Mouse (Mus musculus) CH12.LX (cell line): ENCODE measurements around the gene Ccdc88c. TPM values are rescaled to one million over a fixed set of nuclear protein-coding genes. Genes with fewer than 3 reads are reported as not detected.
A peak's percentile ranks its signal among the peaks of the same experiment; 100 is the strongest.

Experiments
- DNase-seq: peaks from one replicate; pipeline ENCODE4 v3.0.0-alpha.2; 2013; ENCODE audit errors: extremely low read depth
- H3K27ac ChIP-seq: 2 replicates; pipeline ENCODE4 v1.5.1; 2012; ENCODE audit warnings: low read depth, mild to moderate bottlenecking, control low read depth, moderate library complexity; ENCODE audit not compliant: insufficient read depth
- H3K27me3 ChIP-seq: replicated peaks from 2 replicates; pipeline ENCODE3; 2012; ENCODE audit warnings: inconsistent platforms
- H3K36me3 ChIP-seq, 2 experiments: replicated peaks in 1 of 2; 2 replicates each; pipeline versions ENCODE3 to v1.6.1; 2012; ENCODE audit warnings: inconsistent platforms in 1 of 2, low read length in 1 of 2, mild to moderate bottlenecking in 1 of 2, mixed read lengths in 1 of 2, moderate library complexity in 1 of 2; ENCODE audit not compliant: control insufficient read depth in 1 of 2, insufficient read depth in 1 of 2
- H3K4me1 ChIP-seq, 2 experiments: 2 replicates each; pipeline ENCODE4 v1.6.1; 2012; ENCODE audit warnings: inconsistent platforms in 1 of 2, moderate library complexity in 1 of 2; ENCODE audit not compliant: insufficient read depth in 2 of 2, control insufficient read depth in 1 of 2
- H3K4me2 ChIP-seq: 2 replicates; pipeline ENCODE4 v1.6.1; 2012; ENCODE audit warnings: low read depth, mild to moderate bottlenecking, control low read depth; ENCODE audit not compliant: poor library complexity, insufficient read depth, severe bottlenecking
- H3K4me3 ChIP-seq, 3 experiments: fragments of 150-350 bp in 1 of 3; sonication (generic) in 1 of 3; replicated peaks in 1 of 3; 2 replicates each; pipeline versions ENCODE3 to v1.5.1; 2011 to 2012; ENCODE audit warnings: low read depth in 2 of 3, low read length in 2 of 3, mild to moderate bottlenecking in 2 of 3, moderate library complexity in 2 of 3, control low read depth in 1 of 3, improper control_type of control experiment in 1 of 3, inconsistent platforms in 1 of 3, mixed read lengths in 1 of 3; ENCODE audit not compliant: poor library complexity in 1 of 3
- H3K79me2 ChIP-seq: replicated peaks from 2 replicates; pipeline ENCODE4 v1.6.1; 2012; ENCODE audit warnings: mild to moderate bottlenecking, moderate library complexity; ENCODE audit not compliant: control insufficient read depth, poor library complexity, insufficient read depth, severe bottlenecking; ENCODE audit errors: extremely low read depth
- H3K9ac ChIP-seq: 2 replicates; pipeline ENCODE4 v1.6.1; 2012; ENCODE audit warnings: low read depth, mild to moderate bottlenecking, control low read depth, moderate library complexity; ENCODE audit not compliant: insufficient read depth
- H3K9me3 ChIP-seq: replicated peaks from 2 replicates; pipeline ENCODE3; 2012; ENCODE audit warnings: low read length, inconsistent platforms, mixed read lengths
- BHLHE40 ChIP-seq: IDR thresholded peaks from 2 replicates; pipeline ENCODE4 v1.6.1; 2011; ENCODE audit warnings: mild to moderate bottlenecking, low read depth, low read length, improper control_type of control experiment
- CHD1 ChIP-seq: IDR thresholded peaks from 2 replicates; pipeline ENCODE4 v1.6.1; 2012; ENCODE audit warnings: low read depth, low read length, improper control_type of control experiment, inconsistent platforms
- CTCF ChIP-seq, 2 experiments: IDR thresholded peaks in 1 of 2; conservative IDR thresholded peaks in 1 of 2; 2 replicates each; pipeline ENCODE4 v1.5.1; 2011 to 2012; ENCODE audit warnings: low read depth in 2 of 2, low read length in 2 of 2, improper control_type of control experiment in 1 of 2, inconsistent platforms in 1 of 2, mild to moderate bottlenecking in 1 of 2, moderate library complexity in 1 of 2
- E2F4 ChIP-seq: IDR thresholded peaks from 2 replicates; pipeline ENCODE4 v1.6.1; 2011; ENCODE audit warnings: low read depth, low read length, improper control_type of control experiment; ENCODE audit not compliant: insufficient replicate concordance
- EP300 ChIP-seq: IDR thresholded peaks from 2 replicates; pipeline ENCODE4 v1.6.1; 2011; ENCODE audit warnings: low read length, improper control_type of control experiment
- ETS1 ChIP-seq: conservative IDR thresholded peaks from 2 replicates; pipeline ENCODE4 v1.6.1; 2012; ENCODE audit warnings: low read depth, mild to moderate bottlenecking, inconsistent platforms, low read length, improper control_type of control experiment, moderate library complexity
- GABPA ChIP-seq: IDR thresholded peaks from 2 replicates; pipeline ENCODE4 v1.6.1; 2012; ENCODE audit warnings: low read depth, low read length, improper control_type of control experiment, inconsistent platforms; ENCODE audit not compliant: insufficient replicate concordance
- IRF4 ChIP-seq: IDR thresholded peaks from 2 replicates; pipeline ENCODE4 v1.6.1; 2014; ENCODE audit warnings: low read depth, mild to moderate bottlenecking, inconsistent platforms, low read length, improper control_type of control experiment
- JUND ChIP-seq: conservative IDR thresholded peaks from 2 replicates; pipeline ENCODE4 v1.6.1; 2011; ENCODE audit warnings: low read depth, low read length, improper control_type of control experiment
- KAT2A ChIP-seq: IDR thresholded peaks from 2 replicates; pipeline ENCODE4 v1.6.1; 2012; ENCODE audit warnings: low read length, improper control_type of control experiment, inconsistent platforms; ENCODE audit not compliant: insufficient replicate concordance
- MAFK ChIP-seq: IDR thresholded peaks from 2 replicates; pipeline ENCODE4 v1.6.1; 2011; ENCODE audit warnings: low read length, improper control_type of control experiment; ENCODE audit not compliant: insufficient replicate concordance
- MAX ChIP-seq: IDR thresholded peaks from 2 replicates; pipeline ENCODE4 v1.6.1; 2011; ENCODE audit warnings: low read length, improper control_type of control experiment
- MAZ ChIP-seq: IDR thresholded peaks from 2 replicates; pipeline ENCODE4 v1.6.1; 2012; ENCODE audit warnings: low read depth, mild to moderate bottlenecking, inconsistent platforms, low read length, improper control_type of control experiment, moderate library complexity
- MEF2A ChIP-seq: IDR thresholded peaks from 2 replicates; pipeline ENCODE4 v1.6.1; 2014; ENCODE audit warnings: low read depth, mild to moderate bottlenecking, inconsistent platforms, low read length, improper control_type of control experiment, borderline replicate concordance
- PAX5 ChIP-seq: IDR thresholded peaks from 2 replicates; pipeline ENCODE4 v1.6.1; 2012; ENCODE audit warnings: low read length, inconsistent platforms, mixed read lengths
- POLR2AphosphoS2 ChIP-seq: IDR thresholded peaks from 2 replicates; pipeline ENCODE4 v1.6.1; 2011; ENCODE audit warnings: low read depth, low read length, improper control_type of control experiment
- RCOR1 ChIP-seq: conservative IDR thresholded peaks from 2 replicates; pipeline ENCODE4 v1.6.1; 2012; ENCODE audit warnings: low read depth, mild to moderate bottlenecking, inconsistent platforms, low read length, improper control_type of control experiment
- TCF12 ChIP-seq: IDR thresholded peaks from 2 replicates; pipeline ENCODE4 v1.6.1; 2014; ENCODE audit warnings: low read depth, mild to moderate bottlenecking, inconsistent platforms, low read length, improper control_type of control experiment
- USF2 ChIP-seq: conservative IDR thresholded peaks from 2 replicates; pipeline ENCODE4 v1.6.1; 2011; ENCODE audit warnings: low read depth, low read length, improper control_type of control experiment
- dilution Hi-C: fragments of 300-500 bp; cut with MboI; formaldehyde crosslinking; loops from 2 replicates; pipeline ENCODE4 v1.14.3; 2020; ENCODE audit warnings: low sequenced_read_pairs; ENCODE audit not compliant: extremely low pct_unique_long_range_greater_than_20kb, extremely low pct_ligation_motif_present
- in situ Hi-C: fragments of 300-500 bp; cut with MboI; formaldehyde crosslinking; loops from 3 replicates; pipeline ENCODE4 v1.14.3; 2019; ENCODE audit warnings: low sequenced_read_pairs, low pct_ligation_motif_present, low pct_unique_long_range_greater_than_20kb, mixed read lengths
- polyA plus RNA-seq: library from polyadenylated mRNA; unstranded; fragments of >175 nt; gene quantifications from 2 replicates; pipeline ENCODE4 v1.2.1, GENCODE M21; 2012; ENCODE audit warnings: low read depth; ENCODE audit not compliant: insufficient read length
- total RNA-seq, 2 experiments: library from RNA; depleted of rRNA; stranded (reverse); fragments of 300-350 nt in 1 of 2; fragments of >200 nt in 1 of 2; gene quantifications; 2 replicates each; pipeline ENCODE4 v1.2.3; 2012 to 2014

The Ccdc88c gene
- total and polyA plus RNA-seq, 3 experiments: 20.3 to 32.7 (median 24.9) TPM

- Histone ChIP-seq H3K9me3 (no peaks in the 10 kb centered on the region), H3K79me2 (no peaks in the 10 kb centered on the region), H3K4me2 (peak overlapping the region; percentile 24; the same call in 1 of the 2 replicates), H3K27ac (peak overlapping the region; percentile 66), H3K27me3 (no peaks in the 10 kb centered on the region), H3K4me1 (peaks cover 38 to 81% of the 10 kb centered on the region in 2 experiments), H3K36me3 (peaks cover 0 to 9% of the 10 kb centered on the region in 2 experiments), H3K9ac (no peak overlapping the region), H3K4me3 (peak overlapping the region in 1 of 3 experiments; percentile 7)
- DNase-seq: peak; percentile 64
- in situ Hi-C loops (no loop called here), dilution Hi-C loops (no loop called here)
- TF ChIP-seq MAZ (peak; percentile 69; the same call in 1 of the 2 replicates), TCF12 (peak; percentile 55; the same call in 1 of the 2 replicates), MAFK (0 out of 2 replicates have a peak, but pooled peaks have one; percentile 14), MAX (no peak; the same call in 1 of the 2 replicates), CHD1 (peak; percentile 99), MEF2A (peak; percentile 57; the same call in 1 of the 2 replicates), BHLHE40 (peak; percentile 48; the same call in 1 of the 2 replicates), IRF4 (peak; percentile 75; the same call in 1 of the 2 replicates), PAX5 (no peak), ETS1 (peak; percentile 56), USF2 (no peak), JUND (no peak), EP300 (peak; percentile 67)
Measured at GRCm38 (mm10) chr12:100883168-100883567, 145.7 kb downstream of the Ccdc88c start.

DNA sequence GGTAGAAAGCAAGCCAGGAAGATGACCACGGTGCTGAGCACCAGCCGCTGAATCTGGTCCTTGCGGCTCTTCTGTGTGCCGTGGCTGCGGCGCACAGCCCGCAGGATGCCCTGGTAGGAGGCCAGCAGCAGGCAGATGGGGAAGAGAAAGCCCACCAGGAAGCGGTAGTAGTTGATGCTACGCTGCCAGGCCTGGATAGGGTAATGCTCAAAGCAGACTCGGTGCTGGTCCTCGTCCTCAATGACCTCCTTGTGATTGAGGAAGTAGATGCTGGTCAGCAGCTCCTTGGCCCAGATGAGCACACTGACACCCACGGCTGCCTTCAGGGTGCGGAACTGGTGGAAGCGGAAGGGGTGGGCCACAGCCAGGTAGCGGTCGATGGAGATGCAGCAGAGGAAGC is 150.3 kb downstream of the Ccdc88c start:
- H3K79me2 ChIP-seq: no peaks in the 10 kb centered on the region
- in situ Hi-C loops: no loop called here
- H3K9ac ChIP-seq: no peak overlapping the region
- no peak overlapping the region for H3K4me2 ChIP-seq
- peaks cover 20 to 58% of the 10 kb centered on the region in 2 experiments for H3K4me1 ChIP-seq
- no peak overlapping the region for H3K27ac ChIP-seq
- dilution Hi-C loops: no loop called here
- peaks cover 0 to 30% of the 10 kb centered on the region in 2 experiments for H3K36me3 ChIP-seq
- H3K9me3 ChIP-seq: no peaks in the 10 kb centered on the region
- H3K27me3 ChIP-seq: no peaks in the 10 kb centered on the region
- no peak for TF ChIP-seq GABPA
- no peak for TF ChIP-seq E2F4
- TF ChIP-seq EP300: no peak
- TF ChIP-seq POLR2AphosphoS2: no peak
- TF ChIP-seq CTCF (conservative IDR thresholded peaks at IDR 0.05 in 1 of 2, IDR thresholded peaks at IDR 0.05 in 1 of 2; ENCODE audit: low read depth in 2 of 2, low read length in 2 of 2): no peak
- no peak for TF ChIP-seq KAT2A
- TF ChIP-seq RCOR1: no peak
- DNase-seq: no peak
- no peak overlapping the region for H3K4me3 ChIP-seq
